Mouse (Mus musculus) cerebellum, adult 9-10 months (tissue): ENCODE data around the gene Sash3.

Experiments used
- DNase-seq: peaks from one replicate; pipeline ENCODE4 v3.0.0; 2022

The Sash3 gene

DNA sequence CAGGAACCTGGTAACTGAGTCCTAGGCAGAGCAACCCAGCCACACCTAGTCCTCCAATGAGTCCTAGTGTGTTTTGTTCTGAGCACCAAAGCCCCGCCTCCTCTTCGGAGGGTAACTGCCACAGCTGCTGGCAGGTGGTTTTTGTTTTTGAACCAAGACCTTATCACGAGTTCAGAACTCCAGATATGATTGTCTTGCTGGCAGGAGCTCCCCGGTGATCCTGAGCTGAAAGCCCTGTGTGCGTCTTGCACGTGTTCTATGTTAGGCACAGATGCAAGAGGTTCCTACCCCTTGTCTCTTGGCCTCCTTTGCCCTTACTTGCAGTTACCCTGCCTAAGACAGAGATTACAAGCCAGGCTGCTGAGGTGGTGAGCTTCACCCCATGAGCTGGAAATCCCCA is 4.8 kb upstream of the Sash3 start:
- no peak for DNase-seq

DNA sequence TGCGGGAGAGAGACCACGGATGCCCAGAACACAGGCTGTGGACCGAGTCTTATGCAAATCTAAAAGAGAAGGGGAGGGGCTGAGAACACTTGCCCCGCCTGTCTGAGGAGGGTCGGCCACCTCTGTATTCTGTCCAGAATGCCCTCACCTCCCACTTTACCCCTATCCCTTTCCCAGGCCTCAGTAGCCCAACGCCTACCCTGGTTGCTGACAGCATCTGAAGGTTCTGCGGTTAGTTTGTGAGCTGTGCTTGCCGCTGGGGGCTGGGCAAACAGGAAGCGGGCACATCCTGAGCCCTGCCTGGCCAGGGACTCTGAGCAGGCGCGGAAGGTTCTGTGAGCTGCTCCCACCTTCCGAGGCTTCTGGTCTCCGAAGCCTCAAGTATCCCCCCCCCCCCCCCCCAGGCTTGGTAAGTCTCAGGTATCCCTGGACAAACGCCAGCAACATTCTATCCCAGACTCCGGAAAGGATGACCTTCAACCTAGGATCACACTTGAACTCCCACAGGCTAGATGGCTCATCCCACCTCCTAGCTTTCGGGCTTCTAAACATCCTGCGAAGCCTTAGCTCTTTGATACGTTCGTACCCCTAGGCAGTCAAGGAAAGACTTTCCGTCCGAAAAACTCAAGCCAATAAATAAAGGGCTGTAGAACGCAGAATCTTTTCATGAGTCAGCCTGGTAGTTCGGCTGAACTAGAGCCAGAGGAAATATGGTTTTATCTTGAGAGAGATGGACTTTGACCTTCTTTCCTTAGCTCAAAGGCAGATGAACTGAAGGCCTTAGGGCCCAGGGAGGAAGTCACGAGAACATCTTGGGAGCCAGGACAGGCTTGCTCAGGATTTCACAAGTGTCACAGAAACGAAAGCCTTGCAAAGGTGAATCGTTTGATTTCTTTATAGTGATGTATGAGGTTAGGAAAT is 2.6 kb upstream of the Sash3 start:
- no peak for DNase-seq

DNA sequence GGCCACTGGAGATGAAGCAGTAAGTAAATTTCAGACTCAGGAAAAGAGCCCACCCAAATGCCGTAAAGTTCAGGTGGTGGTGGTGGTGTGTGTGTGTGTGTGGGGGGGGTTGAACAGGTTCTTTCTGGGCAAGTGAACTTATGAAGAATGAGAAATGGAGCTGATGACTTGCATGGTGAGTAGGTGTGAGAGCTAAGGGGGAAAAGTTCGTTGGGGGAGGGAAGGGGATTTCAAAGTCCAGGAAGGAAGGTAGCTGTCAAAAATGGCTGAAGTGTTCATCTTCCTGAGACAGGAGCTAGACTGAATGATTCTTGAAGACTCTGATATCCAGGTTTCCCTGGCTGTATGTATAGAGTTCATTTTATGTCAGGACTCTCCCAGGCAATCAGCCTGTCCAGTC is 990 bp downstream of the Sash3 start:
- DNase-seq = no peak

DNA sequence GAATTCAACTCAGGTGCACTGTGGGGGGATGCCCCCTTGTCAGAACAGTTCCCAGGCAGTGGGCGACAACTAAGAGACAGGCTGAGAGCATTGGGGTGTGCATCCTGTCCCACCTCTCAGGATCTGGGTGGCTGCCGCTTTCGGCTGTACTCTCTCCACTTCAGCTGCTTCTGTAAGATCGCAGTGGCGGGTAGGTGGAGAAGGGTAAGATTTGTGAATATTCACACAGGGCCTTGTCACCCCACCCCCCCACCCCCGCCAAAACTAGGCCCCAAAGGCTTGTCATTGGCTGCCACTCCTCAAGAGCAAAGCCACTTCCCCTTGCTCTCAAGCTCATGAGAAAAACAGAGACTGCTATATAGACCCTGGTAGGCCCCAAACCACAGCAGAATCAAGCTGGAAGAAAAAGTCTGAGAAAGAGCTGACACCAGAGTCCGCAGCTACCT is 1.5 kb downstream of the Sash3 start:
- DNase-seq = no peak

DNA sequence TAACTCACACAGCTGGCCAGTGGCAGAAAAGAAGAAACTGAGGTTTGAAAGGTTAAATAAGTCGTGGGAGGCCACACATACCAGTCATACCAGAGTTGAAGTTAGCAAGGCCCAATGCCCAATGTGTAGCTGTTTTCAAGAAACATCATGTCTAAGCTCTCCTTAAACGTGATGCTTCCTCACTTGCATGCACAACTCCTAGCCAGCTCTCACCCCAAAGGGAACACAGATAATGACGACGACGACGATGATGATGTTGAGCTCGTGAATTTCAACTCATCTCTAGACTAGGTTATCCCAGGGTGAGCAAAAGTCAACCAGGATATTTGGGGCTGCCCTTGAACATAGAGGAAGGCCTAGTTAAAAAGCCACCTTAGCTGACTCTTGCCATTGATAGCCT is 5.9 kb downstream of the Sash3 start:
- no peak for DNase-seq

DNA sequence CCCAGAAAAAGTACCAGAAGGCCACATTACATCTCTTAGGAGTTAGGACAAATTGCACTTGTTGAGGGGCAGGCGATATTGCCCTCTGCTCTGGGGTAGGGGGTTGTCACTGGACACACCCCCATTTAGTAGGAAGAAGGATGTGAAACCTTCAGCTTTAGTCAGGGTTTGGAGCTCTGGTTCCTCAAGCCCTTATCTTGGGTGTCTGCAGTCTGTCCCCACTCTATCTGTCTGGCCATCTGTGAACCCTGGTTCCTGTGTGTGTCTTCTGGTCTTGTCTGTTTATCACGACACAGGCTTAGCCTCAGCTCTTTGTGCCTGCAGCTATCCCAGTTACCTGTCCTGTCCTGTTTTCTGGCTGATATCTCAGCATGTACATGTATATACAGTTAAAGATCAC is 7.2 kb downstream of the Sash3 start:
- no peak for DNase-seq

DNA sequence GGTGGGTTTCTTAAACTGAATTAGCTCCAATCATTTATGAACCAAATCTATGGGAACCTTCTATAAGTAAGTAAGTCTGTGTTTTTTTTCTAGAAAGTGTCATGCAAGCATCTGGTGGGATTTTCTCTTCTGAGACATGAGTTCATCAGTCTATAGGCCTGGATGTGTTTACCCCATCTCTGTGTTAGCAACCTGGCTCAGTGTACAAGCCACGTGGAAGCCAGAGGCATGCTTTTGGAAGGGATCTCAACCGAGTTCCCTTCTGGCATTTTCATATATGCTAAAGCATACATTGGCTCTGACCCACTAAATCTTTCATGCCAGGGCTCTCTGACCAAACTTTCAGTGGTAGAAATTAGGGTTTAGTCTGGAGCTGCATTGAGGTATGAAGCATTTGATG is 7.7 kb downstream of the Sash3 start:
- no peak for DNase-seq

DNA sequence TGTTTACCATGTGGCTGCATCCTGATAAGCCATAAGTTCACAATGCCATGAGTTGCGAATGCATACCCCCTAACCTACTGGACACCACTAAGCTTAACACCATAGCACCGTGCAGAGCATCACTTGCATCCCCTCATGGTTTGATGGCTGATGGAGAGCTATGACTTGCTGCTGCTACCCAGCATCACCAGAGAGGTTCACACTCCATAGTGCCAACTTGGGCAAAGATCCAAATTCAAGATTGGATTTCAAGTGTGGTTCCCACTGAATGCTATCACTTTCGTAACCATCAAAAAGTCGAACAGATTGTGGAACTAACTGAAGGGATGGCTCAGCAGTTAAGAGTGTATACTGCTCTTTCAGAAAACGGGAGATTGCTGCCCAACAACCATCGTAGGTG is 9.3 kb downstream of the Sash3 start:
- DNase-seq = no peak

DNA sequence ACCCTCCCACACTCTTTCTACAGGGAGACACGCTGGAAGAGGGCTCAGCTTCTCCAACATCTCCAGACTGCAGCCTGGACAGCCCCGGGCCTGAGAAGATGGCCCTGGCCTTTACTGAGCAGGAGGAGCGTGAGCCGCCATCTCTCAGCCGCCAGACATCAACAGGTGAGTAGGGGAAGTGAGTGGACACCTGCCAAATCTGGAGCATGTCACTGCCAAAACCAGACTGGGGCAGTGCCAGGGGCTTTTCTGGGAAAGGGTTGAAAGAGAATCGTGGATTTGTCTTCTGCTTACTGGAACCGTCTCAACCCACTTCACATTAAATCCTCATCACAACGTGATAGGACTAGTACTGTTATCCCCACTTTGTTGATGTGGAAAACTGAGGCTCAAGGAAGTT is 11.2 kb downstream of the Sash3 start:
- DNase-seq = no peak

DNA sequence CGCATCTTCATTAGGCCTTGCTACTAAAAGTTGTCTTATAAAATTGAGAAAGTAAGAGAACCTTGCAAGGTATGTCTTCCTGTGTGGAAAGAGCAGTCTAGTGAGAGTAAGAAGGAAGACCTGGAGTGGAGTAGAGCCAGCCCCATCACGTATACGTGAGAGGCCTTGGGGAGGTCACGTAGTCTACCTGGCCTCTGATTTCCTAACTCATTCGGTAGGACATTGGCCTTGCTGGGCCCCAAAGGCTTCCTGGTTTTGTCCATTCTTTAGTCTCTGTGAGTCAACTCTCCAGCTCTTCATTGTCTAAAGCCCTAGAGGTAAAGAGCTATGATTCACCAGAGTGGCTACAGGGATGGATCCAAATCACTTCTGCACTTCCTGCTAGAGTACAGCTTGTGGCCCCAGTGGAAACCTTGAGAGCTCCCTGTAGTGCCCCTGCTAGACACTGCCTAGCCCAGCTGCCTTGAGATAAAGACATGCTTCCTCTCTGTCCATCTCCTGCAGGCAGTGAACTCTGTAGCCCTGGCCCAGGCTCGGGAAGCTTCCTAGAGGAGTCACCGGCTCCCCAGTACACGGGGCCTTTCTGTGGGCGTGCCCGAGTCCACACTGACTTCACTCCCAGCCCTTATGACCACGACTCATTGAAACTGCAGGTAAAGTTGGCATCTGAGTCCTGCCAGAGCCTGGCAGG is 12.1 kb downstream of the Sash3 start:
- DNase-seq = no peak

DNA sequence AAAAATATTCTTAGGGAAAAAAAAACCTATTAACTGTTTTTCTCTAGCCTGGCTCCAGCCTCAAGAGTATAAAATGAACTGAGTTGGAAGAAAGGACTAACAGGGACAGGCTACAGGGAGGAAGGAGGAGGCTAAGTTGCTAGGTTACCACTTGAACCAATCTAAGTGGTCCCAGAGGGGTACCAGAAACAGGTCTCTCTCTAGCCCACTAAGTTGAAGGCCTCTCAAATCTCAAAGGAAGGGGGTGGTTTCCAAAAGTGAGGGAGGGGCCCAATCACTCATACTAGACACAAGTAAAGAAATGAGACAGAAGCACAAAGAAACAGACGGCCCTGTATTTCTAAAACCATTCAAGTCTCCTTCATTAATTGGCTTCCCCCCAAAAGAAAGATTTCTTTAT is 23.7 kb downstream of the Sash3 start:
- DNase-seq = no peak

DNA sequence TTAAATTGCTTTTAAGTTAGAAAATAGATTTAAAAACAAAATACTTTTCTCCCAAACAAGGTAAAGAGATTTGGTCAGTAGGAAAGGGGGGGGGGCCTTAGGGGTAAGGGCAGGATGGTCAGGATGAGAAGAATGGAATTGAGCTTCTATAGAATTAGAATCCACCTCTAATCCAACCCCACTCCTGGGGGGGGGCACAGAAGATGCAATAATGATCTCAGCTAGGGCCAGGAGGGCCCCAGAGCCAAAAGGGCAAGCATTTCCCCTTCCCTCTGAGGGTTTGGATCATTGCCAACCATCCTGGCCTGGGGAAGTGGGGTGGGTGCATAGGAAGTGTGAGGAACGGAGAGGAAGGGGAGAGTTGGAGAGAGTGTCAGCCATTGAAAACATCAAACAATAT is 24.1 kb downstream of the Sash3 start:
- DNase-seq = no peak

DNA sequence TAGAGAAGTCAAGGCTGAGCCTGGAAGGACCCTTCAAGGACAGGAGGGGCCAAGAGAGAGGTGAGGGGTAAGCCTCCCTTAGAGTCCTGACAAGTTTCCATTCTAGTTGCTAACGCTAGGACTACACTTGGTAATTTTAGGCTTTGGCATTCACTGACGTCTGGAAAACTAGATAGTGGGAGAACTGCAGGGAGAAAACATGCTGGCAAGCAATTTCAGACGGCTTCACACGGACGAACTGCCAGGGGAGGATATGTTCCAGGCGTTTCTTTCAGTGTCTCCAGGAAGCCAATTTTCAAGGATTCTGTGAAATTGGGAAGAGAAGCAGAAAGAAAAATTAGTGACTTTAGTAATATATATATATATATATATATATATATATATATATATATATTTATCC is 35.6 kb downstream of the Sash3 start:
- no peak for DNase-seq

DNA sequence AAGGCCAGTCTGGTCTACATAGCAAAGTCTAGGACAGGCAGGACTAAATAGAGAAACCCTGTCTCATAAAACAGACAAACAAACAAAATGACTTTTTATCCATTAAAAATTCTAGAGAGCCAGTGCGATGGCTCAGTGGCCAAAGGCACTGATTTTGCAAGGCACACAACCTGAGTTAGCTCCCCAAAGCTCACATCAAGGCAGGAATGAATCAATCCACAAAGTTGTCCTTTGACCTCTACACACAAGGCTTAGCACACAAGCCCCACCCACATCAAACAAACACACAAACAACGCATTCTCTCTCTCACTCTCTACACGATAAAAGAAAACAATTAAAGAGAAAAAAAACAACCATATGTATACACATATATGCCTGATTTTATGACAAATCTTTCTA is 38.5 kb downstream of the Sash3 start:
- DNase-seq = no peak

DNA sequence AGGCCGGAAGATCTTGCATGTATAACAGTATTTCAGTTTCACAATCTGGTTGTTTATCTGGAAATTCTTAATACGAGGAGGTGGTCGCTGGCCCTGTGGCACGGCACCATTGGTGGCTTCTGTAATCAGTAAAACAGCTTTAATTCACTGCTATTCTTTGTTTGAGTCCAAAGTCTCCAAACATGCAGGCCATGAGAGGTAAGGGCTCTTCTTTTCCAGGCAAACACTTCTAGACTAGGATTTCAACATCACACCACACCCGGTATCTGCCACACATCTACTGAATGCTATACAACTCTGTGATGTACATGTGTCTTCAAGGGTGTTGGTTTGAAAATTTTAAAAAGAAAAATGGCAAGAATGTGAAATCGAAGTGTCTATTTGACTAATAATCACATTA is 45.0 kb downstream of the Sash3 start:
- no peak for DNase-seq

DNA sequence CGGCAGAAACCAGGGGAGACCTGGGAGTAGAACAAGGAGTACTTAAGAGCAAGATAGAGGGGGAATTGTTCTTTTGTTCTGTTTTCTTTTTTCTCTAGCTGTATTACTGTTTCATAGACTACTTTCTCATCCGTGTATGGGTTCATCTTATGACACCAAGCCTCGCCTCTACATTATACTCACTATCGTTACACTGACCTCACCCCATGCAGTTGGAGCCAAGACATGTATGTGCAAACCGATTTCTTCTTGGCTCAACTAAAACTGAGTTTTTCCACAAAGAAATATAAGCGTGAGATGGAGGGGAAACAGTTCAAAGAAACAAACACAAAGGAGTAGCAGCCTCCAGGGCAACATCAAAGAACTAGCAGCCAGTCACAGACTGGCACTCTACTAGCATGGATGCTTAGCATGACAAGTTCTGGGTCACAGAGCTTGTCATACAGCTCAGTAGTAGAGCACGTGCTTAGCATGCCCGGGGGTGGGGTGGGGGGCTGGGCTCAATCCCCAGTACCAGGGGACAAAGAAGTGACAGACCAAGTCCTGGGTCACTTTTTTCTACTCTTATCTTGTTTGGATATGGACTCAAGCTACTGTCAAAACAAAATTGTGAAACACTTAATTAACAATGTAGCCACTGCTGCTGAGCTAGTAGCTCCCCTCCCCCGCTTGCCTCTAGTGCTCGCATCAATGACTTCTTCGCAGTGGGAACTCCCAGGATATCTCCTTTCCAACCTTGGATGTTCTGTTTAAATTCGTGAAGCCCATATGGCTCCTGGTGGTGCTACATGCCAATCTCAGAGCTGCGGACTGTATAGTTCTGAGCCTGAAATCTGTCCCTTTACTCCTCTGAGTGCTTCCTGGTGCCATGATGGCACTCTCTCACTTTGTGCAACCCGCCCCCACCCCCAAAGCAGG is 47.3 kb downstream of the Sash3 start:
- DNase-seq = no peak

DNA sequence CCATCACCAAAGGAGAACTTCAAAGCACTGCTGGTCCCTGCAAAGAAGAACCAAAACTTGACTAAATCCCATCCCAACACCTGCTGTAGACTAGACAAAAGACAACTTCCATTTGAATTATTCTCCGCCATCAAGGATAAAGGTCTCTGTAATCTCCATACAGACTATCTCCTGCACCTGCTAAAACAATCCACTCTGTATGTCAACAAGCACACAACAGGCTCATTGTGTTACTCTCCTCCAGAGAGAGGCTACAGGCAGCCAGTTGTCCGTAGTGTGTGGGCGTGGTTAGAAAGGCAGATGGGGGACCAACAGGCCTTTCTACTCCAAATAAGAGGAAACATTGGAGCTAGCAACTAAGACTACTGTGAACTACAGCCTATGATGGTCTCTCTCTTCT is 51.6 kb downstream of the Sash3 start:
- DNase-seq = no peak

DNA sequence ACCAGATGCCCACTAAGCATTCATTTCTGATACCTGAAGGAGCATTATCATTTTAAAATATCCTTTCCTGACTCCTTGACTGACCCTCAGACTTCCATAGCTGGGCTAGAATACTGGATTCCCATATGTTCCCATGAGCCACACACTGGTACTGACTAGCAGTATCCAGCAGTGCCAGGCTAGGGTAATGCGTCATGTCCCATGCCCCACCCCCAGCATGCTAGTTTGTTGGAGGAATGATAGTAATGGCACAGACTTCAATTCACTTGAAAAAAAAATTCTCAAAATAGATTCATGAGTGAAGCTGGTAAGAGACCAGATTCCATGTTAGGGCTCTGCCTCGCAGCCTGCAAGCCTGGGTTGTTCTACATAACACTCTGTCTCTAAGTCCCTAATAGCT is 52.8 kb downstream of the Sash3 start:
- no peak for DNase-seq

DNA sequence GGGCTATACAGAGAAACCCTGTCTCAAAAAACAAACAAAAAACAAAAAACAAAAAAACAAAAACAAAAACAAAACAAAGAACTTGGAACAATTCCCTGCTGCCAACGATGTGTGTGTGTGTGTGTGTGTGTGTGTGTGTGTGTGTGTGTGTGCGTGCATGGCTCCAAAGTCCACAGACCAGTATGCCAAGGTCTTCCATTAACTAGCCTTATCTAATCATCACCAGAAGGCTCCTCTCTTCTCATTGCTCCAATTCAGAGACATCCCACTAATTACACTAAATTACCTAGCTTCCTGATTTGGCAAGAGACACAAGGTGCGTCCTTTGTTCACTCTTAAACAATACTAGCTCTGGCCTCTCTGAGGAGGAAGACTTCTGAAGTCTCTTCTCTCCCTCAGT is 54.5 kb downstream of the Sash3 start:
- DNase-seq = no peak

DNA sequence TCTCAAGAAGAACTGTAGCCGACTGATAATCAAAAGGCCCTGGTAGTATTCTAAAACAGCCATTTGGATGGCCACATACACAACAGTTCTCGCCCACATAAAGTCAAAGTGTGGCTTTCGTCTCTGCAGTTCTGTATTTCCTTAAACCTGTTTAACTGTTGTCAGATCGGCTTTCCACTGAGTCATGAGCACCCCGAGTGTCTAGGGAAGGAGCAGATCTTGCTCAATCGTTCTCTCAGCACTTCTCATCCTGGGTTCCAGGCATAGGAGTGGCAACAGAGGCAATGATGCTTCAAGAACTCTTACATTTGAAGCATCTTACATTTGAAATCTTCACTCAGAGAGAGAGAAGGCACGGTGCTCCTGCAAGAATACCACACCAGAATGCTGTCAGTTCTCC is 55.7 kb downstream of the Sash3 start:
- no peak for DNase-seq

DNA sequence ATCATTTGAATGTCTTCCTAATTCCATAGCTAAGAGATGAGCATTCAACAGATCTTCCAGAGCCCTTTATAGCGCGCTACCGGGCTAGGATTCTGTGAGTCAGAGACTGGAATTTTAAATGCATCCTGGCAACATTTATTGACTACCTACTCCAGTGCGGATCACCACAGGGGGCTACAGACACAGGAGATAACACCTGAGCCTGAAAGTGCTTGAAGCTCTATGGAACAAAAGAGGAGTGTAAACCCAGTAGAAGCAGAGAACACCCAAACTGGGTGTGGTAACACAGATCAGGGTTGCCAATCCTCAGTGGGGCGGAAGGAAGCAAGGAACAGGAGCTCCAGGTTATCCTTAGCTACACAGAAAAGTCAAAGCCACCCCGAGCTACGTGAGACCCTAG is 56.2 kb downstream of the Sash3 start:
- no peak for DNase-seq

DNA sequence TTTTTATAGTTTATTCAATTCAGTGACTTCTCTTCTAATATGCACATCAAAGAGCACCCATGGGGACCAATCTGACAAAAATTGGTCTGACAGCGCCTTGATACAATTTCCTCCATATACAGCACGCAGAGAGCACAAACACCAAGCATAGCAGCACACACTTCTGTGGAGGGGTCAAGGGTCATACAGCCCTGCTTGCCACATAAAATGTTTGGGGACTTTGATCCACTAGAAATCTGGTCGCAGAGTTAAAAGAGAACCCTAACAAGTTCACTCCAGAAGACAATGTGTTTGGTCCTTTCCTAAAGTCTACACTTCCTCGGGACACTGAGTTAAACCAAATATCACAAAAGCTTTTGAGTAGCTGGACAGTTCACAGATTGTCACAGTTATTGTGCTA is 56.8 kb downstream of the Sash3 start:
- DNase-seq = no peak

DNA sequence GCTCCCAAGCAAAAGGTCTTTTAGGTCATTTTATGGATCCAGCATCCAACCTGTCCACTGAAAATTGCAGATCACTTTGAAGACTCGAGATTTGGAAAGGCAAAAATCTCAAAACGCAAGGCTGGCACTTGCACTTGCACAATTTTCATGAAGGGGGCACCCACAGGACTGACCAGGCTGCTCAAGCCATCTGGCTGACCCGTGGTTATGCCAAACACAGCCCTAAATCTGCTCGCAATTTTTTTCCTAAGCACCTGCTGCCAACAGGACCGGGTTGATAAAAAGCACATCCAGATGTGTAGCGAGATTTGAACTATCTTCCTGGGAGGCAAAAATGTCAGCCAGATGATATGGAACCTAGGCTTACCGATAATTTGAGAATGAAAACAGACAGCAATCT is 57.5 kb downstream of the Sash3 start:
- peak; percentile 64 for DNase-seq
